24 mouse cellular contexts compared by ENCODE assay signal in genomic region chr11:20318659-20319454, GRCm38 (mm10). TPM values are rescaled to one million over a fixed set of nuclear protein-coding genes. Genes with fewer than 3 reads are reported as not detected.
DNase-seq lines count a peak whose midpoint lies in the region; ATAC-seq lines count a peak whose summit lies in the region.
"Had no signal": no experiment of that assay in that cellular context is flagged by ENCODE, and none has a peak within 500 bp of the region (broad histone marks: within the 10 kb centered on the region; RNA-seq: fewer than 3 reads in every experiment).

No protein-coding gene starts in this region.

- 43% methylated on average over 16 of the region's 16 CpGs for WGBS in heart, embryonic 16.5 days

- no peak overlapping the region for H3K9ac ChIP-seq in heart, embryonic 16.5 days (ENCODE audit: low read length)
- H3K9ac ChIP-seq: embryonic facial prominence, embryonic 12.5 days; intestine, embryonic 15.5 days; limb, embryonic 13.5 days; liver, embryonic 13.5 days; midbrain, embryonic 12.5 days; stomach, embryonic 15.5 days had no signal

- DNase-seq in heart, adult 11 months: peak; percentile 79
- DNase-seq in heart, postnatal 14 days: no peak
- DNase-seq in heart, adult 8-10 months (ENCODE audit: low spot score): no peak
- DNase-seq in lung, postnatal 10 days: peak; percentile 48
- no peak for DNase-seq in lung, postnatal 25 days (ENCODE audit: low spot score)
- DNase-seq in embryo, embryonic 11 days: peak; percentile 13
- DNase-seq in adrenal gland, adult 8-10 months: no peak
- DNase-seq: adrenal gland, postnatal 36 days; cerebellum, adult 9-10 months; kidney, adult 9 months; kidney, postnatal 36 days; layer of hippocampus, postnatal 36 days; liver, embryonic 13.5 days; thymus, postnatal 25 days had no signal

- no peak overlapping the region for H3K4me2 ChIP-seq in heart, embryonic 16.5 days (ENCODE audit: low read depth, low read length)
- H3K4me2 ChIP-seq: embryonic facial prominence, embryonic 12.5 days; intestine, embryonic 15.5 days; limb, embryonic 13.5 days; liver, embryonic 13.5 days; midbrain, embryonic 12.5 days; stomach, embryonic 15.5 days had no signal

- H3K36me3 ChIP-seq in heart, embryonic 16.5 days (ENCODE audit: control insufficient read depth, insufficient read depth): no peaks in the 10 kb centered on the region
- H3K36me3 ChIP-seq: limb, embryonic 13.5 days had no signal

- H3K4me1 ChIP-seq in heart, embryonic 16.5 days (ENCODE audit: control insufficient read depth, insufficient read depth, low read length): peaks cover 7% of the 10 kb centered on the region; the same call in 1 of the 2 replicates
- H3K4me1 ChIP-seq: hindbrain, embryonic 10.5 days; intestine, embryonic 15.5 days; midbrain, embryonic 12.5 days; stomach, embryonic 15.5 days had no signal

- ATAC-seq in heart, embryonic 16.5 days (replicated peaks; ENCODE audit: extremely low read depth, insufficient read depth, low FRiP score): peak; percentile 65
- ATAC-seq: hindbrain, embryonic 16.5 days; intestine, embryonic 15.5 days had no signal

- no peak overlapping the region for H3K4me3 ChIP-seq in heart, embryonic 16.5 days (ENCODE audit: low read length)
- H3K4me3 ChIP-seq: embryonic facial prominence, embryonic 12.5 days; hindbrain, embryonic 10.5 days; intestine, embryonic 15.5 days; limb, embryonic 13.5 days; liver, embryonic 13.5 days; midbrain, embryonic 12.5 days; stomach, embryonic 15.5 days had no signal

- intact Hi-C loops in heart, postnatal 14 days (cut with DNase I): no loop called here

- no peak overlapping the region for H3K27ac ChIP-seq in heart, embryonic 16.5 days (ENCODE audit: low read length)
- H3K27ac ChIP-seq: embryonic facial prominence, embryonic 12.5 days; hindbrain, embryonic 10.5 days; intestine, embryonic 15.5 days; limb, embryonic 13.5 days; liver, embryonic 13.5 days; macrophage; midbrain, embryonic 12.5 days; stomach, embryonic 15.5 days had no signal

- no peaks in the 10 kb centered on the region for H3K9me3 ChIP-seq in heart, embryonic 16.5 days (replicated peaks; ENCODE audit: control insufficient read depth, low read length)
- H3K9me3 ChIP-seq: embryonic facial prominence, embryonic 12.5 days; hindbrain, embryonic 10.5 days; intestine, embryonic 15.5 days; limb, embryonic 13.5 days; liver, embryonic 13.5 days; midbrain, embryonic 12.5 days; stomach, embryonic 15.5 days had no signal

- no peaks in the 10 kb centered on the region for H3K27me3 ChIP-seq in heart, embryonic 16.5 days (ENCODE audit: control insufficient read depth, insufficient read depth, low read length)
- H3K27me3 ChIP-seq: embryonic facial prominence, embryonic 12.5 days; intestine, embryonic 15.5 days; limb, embryonic 13.5 days; liver, embryonic 13.5 days; midbrain, embryonic 12.5 days; stomach, embryonic 15.5 days had no signal

RNA-seq across cellular contexts. Expression of gene Slc1a4, which starts 13.7 kb away (rescaled TPM):
- total RNA-seq in heart, postnatal 14 days (2021): 1 to 10 TPM; 2.4 to 2.7 TPM
- 7.5 and 8.3 TPM in 2 replicates for polyA plus RNA-seq in heart, embryonic 16.5 days (2015; fragmentation: Nextera tagmentation; extraction: Ambion mirVana)
- 1 to 10 TPM; 1.2 to 1.8 (median 1.4) TPM for total RNA-seq in heart, adult 8-10 months (2022)
- 10 to 100 TPM in 1 of 4 experiments, 1 to 10 TPM in 3; 8.3 to 10.8 (median 9.3) TPM for total RNA-seq in adrenal gland, adult 8-10 months (2022)
- total RNA-seq: neutrophil, adult 5-6 weeks had no signal

Comparison
In these comparisons a context has a peak if more than half of its experiments do, and no peak if none do; other contexts are left out.
1. DNase-seq: peak in heart, adult 11 months (single experiment), lung, postnatal 10 days (single experiment) and embryo, embryonic 11 days (single experiment); none in heart, postnatal 14 days (0 of 2), heart, adult 8-10 months (single experiment), lung, postnatal 25 days (single experiment) and adrenal gland, adult 8-10 months (single experiment).